Mouse (Mus musculus) left cerebral cortex, postnatal 25 days (tissue): ENCODE data around the gene Chid1. TPM values are rescaled to one million over a fixed set of nuclear protein-coding genes. Genes with fewer than 3 reads are reported as not detected.
A peak's percentile ranks its signal among the peaks of the same experiment; 100 is the strongest.
"Not testable (repeated sequence)": the region's sequence is repeated elsewhere in the genome, so short reads cannot be mapped to it uniquely, and the experiment has no call there.

Source experiments
- DNase-seq, 2 experiments: peaks; one replicate each; pipeline ENCODE4 v3.0.0; 2022; ENCODE audit warnings: low spot score in 2 of 2, mixed read lengths in 1 of 2
- intact Hi-C: fragments of 180-260 bp; cut with DNase I; formaldehyde crosslinking; loops from one replicate; pipeline ENCODE4 v1.15.1; 2025
- total RNA-seq, 2 experiments: library from RNA; stranded (reverse); gene quantifications; 2 replicates each; pipeline ENCODE4 v1.2.3; 2021

Gene Chid1
- total RNA-seq, 2 experiments from 2014 or later = 66.7 to 68.0 TPM

DNA sequence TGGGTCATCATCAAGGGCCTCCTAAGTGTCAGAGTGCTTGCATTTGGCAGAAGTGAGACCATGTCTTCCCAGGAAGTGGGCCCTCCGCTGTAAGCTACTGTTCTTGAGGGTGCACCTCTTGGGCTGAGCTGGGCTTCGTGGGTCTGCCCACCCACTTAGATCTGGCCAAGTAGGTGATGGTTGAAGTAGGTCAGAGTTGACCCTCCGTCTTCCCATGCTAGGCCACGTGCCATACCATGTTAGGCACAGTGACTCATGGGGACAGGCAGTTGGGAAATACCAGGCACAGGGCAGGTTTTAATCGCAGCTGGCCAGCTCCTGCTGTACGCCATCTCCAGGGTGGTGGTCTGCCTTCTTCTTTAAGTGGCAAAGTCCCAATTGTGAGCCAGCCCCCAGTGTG lies 82.9 kb downstream of the Chid1 start:
- DNase-seq = no peak
- intact Hi-C loops = loop anchor here (5.0 kb wide), 1 partner anchor 44 kb away; the partner anchor contains the start of gene Gatd1

DNA sequence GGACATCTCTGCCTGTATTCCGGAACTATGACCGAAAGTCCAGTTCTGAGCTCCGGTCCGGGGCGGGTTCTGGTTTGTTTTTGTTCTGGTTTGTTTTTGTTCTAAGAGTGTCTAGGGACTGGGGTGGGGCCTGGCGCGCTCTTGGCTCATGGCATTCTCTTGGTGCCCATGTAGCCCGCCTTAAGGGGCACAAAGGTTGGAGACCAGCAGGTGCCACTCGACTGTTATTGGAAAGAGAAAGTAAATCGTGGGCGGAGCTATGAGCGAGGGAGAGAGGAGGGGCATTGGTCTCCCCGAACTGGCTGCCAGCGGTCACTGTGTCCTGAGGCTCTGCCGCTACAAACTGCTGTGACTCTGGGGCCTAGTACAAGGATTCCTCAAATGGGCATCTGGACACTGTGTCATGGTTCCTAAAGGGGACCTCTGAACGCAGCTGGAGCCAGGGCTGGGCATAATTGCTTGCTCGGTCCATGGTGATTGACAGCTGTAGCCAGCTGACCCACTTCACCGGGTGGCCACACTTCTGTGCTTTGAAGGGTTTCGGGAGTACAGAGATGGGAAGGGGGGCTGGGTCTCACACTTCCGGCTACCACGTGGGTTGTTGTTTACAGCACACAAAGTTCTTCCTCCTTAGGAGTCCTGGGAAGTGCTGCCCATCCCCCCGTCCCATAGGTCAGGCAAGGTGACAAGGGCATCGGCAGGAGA lies 83.9 kb downstream of the Chid1 start:
- intact Hi-C loops = loop anchor here (5.0 kb wide), 1 partner anchor 43 kb away; the partner anchor contains the start of gene Gatd1
- no peak for DNase-seq

DNA sequence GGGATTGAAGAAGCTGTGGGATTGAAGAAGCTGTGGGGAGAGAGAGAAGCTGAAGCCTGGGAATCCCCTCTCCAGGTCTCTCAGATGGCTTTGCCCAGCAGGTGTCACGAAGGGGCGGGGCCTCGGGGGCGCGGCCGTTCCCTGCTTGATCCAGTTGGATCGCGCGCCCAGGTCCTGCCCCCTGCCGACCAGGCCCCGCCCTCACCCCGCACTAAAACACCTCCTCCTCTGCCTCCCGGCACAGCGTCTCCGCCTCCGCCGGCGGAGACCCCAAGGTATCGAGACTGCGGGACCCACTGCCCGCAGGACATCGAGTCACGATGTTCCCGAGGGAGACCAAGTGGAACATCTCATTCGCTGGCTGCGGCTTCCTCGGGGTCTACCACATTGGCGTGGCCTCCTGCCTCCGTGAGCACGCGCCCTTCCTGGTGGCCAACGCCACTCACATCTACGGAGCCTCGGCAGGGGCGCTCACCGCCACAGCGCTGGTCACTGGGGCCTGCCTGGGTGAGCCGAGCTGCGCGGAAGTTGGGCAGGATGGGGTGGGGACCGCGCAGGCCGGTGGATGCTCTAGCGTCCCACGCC lies 84.6 kb downstream of the Chid1 start, which contains the start of gene Pnpla2:
Gene Pnpla2, plus strand, starts transcription at position 232 of the 585 bp plus-strand sequence.
- DNase-seq = peak; percentile 91 to 92
- intact Hi-C loops = loop anchor here (5.0 kb wide), 1 partner anchor 43 kb away; the partner anchor contains the start of gene Gatd1

DNA sequence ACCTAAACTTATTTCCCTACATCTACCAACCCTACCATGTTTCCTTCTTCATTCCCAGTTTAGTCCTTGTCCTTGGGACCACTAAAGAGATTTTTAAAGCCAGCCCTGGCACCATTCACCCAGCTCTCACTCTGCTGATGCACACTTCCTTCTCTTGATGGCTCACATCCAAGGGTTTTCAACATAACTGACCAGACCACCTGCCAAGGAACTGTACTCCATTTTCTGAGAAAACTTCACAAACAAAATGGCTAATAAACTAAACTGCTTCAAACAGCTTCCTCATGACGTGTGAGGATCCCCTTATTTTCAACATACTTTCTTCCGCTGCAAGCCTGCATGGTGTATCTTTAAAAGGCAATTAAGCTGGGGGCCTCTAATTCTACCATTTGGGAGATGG lies 86.0 kb downstream of the Chid1 start:
- intact Hi-C loops = no loop called here
- DNase-seq = no peak

DNA sequence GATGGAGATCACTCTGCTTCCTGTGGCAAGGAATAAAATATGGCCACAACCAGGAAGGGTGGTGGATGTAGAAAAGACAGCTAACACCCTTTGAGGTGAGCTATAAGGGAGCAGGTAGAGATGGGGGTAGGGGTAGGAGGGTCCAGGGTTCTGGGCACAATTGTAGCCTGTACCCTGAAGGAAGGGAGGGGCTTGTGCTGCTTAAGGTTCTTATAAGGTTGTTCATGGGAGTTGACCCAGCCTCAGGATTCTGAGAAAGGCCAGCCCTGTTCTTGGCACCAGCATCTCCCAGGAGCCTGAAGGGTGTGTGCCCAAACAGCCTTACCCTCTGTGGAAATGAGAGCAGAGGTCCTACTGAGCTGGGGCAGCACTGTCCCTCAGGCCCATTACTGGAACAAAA lies 87.7 kb downstream of the Chid1 start:
- DNase-seq = no peak
- intact Hi-C loops = no loop called here

DNA sequence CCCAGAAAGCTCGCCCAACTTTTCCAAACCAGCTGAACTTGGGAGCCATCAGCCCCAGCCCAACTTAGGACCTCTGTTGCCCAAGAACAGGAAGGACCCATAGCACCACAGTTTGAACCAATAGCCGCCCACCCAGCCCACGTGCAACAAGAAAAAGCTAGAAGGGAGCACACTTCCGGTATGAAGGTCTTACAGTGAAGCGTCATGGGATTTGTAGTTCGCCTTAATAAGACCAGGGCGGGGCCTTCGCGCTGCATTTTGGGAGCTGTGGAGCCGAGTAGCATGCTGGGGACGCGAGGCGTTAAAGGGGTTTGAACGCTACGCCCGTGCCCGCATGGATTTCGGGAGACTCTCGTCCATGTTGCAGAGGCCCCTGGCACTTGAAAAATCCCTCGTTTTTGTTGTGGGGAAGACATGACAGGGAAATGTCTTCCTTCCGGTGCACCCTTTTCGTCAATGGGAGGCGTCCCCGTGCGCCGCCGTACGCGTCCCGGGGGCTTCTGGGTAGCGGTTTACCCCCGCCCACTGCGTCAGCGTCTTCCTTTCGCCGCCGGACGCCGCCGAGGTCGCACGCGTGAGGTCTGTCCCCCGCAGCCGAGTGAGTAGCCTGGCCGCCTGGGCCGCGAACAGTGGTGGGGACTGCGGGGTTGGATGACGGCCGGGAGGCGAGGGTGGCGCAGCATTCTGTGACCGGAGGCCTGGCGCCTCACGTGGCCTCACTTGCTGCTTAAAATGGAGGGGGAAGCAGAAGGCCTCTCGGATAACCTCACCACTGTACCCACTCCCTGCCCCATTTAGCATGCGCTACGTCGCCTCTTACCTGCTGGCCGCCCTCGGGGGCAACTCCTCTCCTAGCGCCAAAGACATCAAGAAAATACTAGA lies 92.3 kb downstream of the Chid1 start, which contains the start of gene Rplp2:
Gene Rplp2, plus strand, starts transcription at position 261 of the 882 bp plus-strand sequence.
- intact Hi-C loops = loop anchor here (1.0 kb wide), 1 partner anchor 10 kb away; the partner anchor contains the start of gene Slc25a22
- DNase-seq = peak; percentile 97 to 98

DNA sequence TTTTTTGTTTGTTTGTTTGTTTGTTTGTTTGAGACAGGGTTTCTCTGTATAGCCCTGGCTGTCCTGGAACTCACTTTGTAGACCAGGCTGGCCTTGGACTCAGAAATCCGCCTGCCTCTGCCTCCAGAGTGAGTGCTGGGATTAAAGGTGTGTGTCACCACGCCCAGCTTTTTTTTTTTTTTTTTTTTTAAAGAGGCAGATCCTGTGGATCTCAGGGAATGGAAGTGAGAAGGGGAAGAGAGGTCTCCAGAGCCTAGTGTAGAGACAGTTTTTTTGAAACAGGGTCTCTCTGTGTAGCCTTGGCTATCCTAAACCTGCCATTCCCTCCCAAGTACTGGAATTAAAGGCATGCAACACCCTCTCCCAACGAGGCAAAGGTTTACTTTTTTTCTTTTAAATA lies 93.3 kb downstream of the Chid1 start:
- DNase-seq, intact Hi-C loops: not testable (repeated sequence)

DNA sequence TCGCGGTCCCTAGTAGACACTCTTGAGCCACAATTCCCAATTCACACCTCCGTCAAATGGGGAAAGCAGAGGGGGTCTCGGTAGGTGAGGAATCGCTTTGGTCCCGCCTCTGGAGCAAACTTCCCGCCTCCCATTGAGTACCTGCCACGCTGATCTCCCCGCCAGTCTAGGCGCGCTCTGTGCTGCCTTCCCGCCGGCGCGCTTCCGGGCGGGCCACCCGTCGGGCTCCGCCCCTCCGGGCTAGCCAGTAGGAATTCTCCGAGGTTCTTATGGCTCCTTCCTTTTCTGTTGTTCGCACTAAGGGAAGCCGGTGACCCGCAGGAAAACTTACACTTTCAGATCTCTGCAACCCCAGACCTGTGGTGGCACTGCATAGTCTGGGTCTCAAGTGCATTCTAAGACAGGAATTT lies 95.8 kb downstream of the Chid1 start, which contains the start of gene Pidd1:
Gene Pidd1, minus strand, starts transcription at position 198 of the 410 bp plus-strand sequence.
- intact Hi-C loops = no loop called here
- DNase-seq = no peak

Other genes starting within 250 kb of the Chid1 start
- under 1 TPM; 0.41 to 0.66 TPM for gene Drd4, start 247.9 kb downstream of the Chid1 start, total RNA-seq
- gene Deaf1, start 212.2 kb downstream of the Chid1 start, total RNA-seq = 10 to 100 TPM; 71.8 to 76.6 TPM
- gene Tmem80, start 212.1 kb downstream of the Chid1 start, total RNA-seq = 10 to 100 TPM; 33.4 to 34.6 TPM
- gene Eps8l2, start 201.0 kb downstream of the Chid1 start, total RNA-seq = 1 to 10 TPM; 3.0 to 3.3 TPM
- 100 to 1,000 TPM; 103 TPM for gene Taldo1, start 147.7 kb downstream of the Chid1 start, total RNA-seq
- 10 to 100 TPM; 41.3 to 48.4 TPM for gene Gatd1, start 125.7 kb downstream of the Chid1 start, total RNA-seq
- gene Cend1, start 110.4 kb downstream of the Chid1 start, total RNA-seq = 100 to 1,000 TPM; 288 to 314 TPM
- 100 to 1,000 TPM; 292 to 311 TPM for gene Slc25a22, start 102.0 kb downstream of the Chid1 start, total RNA-seq
- gene Pidd1, start 95.8 kb downstream of the Chid1 start, total RNA-seq = under 1 TPM; 0.64 to 0.96 TPM
- 100 to 1,000 TPM; 488 to 498 TPM for gene Rplp2, start 92.5 kb downstream of the Chid1 start, total RNA-seq
- 10 to 100 TPM; 21.4 to 28.6 TPM for gene Pnpla2, start 84.7 kb downstream of the Chid1 start, total RNA-seq
- 1 to 10 TPM; 2.5 to 4.1 TPM for gene Cracr2b, start 78.8 kb downstream of the Chid1 start, total RNA-seq
- 10 to 100 TPM; 25.3 to 29.6 TPM for gene Cd151, start 72.5 kb downstream of the Chid1 start, total RNA-seq
- gene Polr2l, start 64.7 kb downstream of the Chid1 start, total RNA-seq = 10 to 100 TPM; 40.8 to 45.7 TPM
- 10 to 100 TPM; 13.8 to 16.6 TPM for gene Tspan4, start 64.6 kb downstream of the Chid1 start, total RNA-seq
- 100 to 1,000 TPM; 194 to 208 TPM for gene Ap2a2, start 22.3 kb upstream of the Chid1 start, total RNA-seq
- not detected for gene Muc6, start 115.5 kb upstream of the Chid1 start, total RNA-seq
- under 1 TPM in 1 of 2 experiments, not detected in 1; 0.43 TPM for gene Muc2, start 150.5 kb upstream of the Chid1 start, total RNA-seq
- under 1 TPM in 1 of 2 experiments, not detected in 1; 0.02 TPM for gene Muc5ac, start 249.1 kb upstream of the Chid1 start, total RNA-seq